Mouse (Mus musculus) ES-E14 (cell line): ENCODE results near the gene Tff3. TPM values are rescaled to one million over a fixed set of nuclear protein-coding genes. Genes with fewer than 3 reads are reported as not detected.
A peak's percentile ranks its signal among the peaks of the same experiment; 100 is the strongest.

ENCODE experiments used
- DNase-seq: peaks from one replicate; pipeline ENCODE4 v3.0.0-alpha.2; 2013; ENCODE audit warnings: low read depth, low spot score
- H3K27ac ChIP-seq: 2 replicates; pipeline ENCODE4 v1.5.1; 2012; ENCODE audit warnings: low read depth, mild to moderate bottlenecking, low read length, moderate library complexity, mixed read lengths; ENCODE audit not compliant: poor library complexity, insufficient read depth, severe bottlenecking
- H3K36me3 ChIP-seq: 2 replicates; pipeline ENCODE4 v1.6.1; 2012; ENCODE audit warnings: mild to moderate bottlenecking, low read length, moderate library complexity, mixed read lengths; ENCODE audit not compliant: control insufficient read depth, poor library complexity, insufficient read depth, severe bottlenecking
- H3K4me1 ChIP-seq, 2 experiments: fragments of 150-350 bp in 1 of 2; sonication (generic) in 1 of 2; 2 replicates each; pipeline ENCODE4 v1.6.1; 2012; ENCODE audit warnings: low read length in 2 of 2, mild to moderate bottlenecking in 1 of 2, mixed read lengths in 1 of 2; ENCODE audit not compliant: control insufficient read depth in 2 of 2, insufficient read depth in 2 of 2, poor library complexity in 1 of 2
- H3K4me3 ChIP-seq, 2 experiments: fragments of 150-350 bp in 1 of 2; sonication (generic) in 1 of 2; 2 replicates each; pipeline ENCODE4 v1.5.1; 2012; ENCODE audit warnings: low read length in 2 of 2, low read depth in 1 of 2, mild to moderate bottlenecking in 1 of 2, mixed read lengths in 1 of 2; ENCODE audit not compliant: insufficient read depth in 1 of 2, poor library complexity in 1 of 2, severe bottlenecking in 1 of 2
- H3K9ac ChIP-seq: 2 replicates; pipeline ENCODE4 v1.6.1; 2012; ENCODE audit warnings: low read depth, mild to moderate bottlenecking, low read length, mixed read lengths; ENCODE audit not compliant: poor library complexity, insufficient read depth, severe bottlenecking
- H3K9me3 ChIP-seq: fragments of 150-350 bp; sonication (generic); 2 replicates; pipeline ENCODE4 v1.6.1; 2012; ENCODE audit warnings: low read depth, mild to moderate bottlenecking, low read length; ENCODE audit not compliant: control insufficient read depth, insufficient read depth
- CHD2 ChIP-seq: IDR thresholded peaks from 2 replicates; pipeline ENCODE4 v1.6.1; 2014; ENCODE audit warnings: mild to moderate bottlenecking, low read depth, low read length, inconsistent platforms
- HCFC1 ChIP-seq: IDR thresholded peaks from 2 replicates; pipeline ENCODE4 v1.6.1; 2012; ENCODE audit warnings: low read length, inconsistent platforms, borderline replicate concordance; ENCODE audit not compliant: insufficient read depth
- MAFK ChIP-seq: IDR thresholded peaks from 2 replicates; pipeline ENCODE4 v1.6.1; 2014; ENCODE audit warnings: mild to moderate bottlenecking, low read depth, low read length, inconsistent platforms; ENCODE audit not compliant: insufficient read depth
- ZC3H11A ChIP-seq: IDR thresholded peaks from 2 replicates; pipeline ENCODE4 v1.6.1; 2012; ENCODE audit warnings: low read depth, mild to moderate bottlenecking, inconsistent platforms, low read length, borderline replicate concordance
- ZNF384 ChIP-seq: IDR thresholded peaks from 2 replicates; pipeline ENCODE4 v1.6.1; 2012; ENCODE audit warnings: low read depth, low read length, inconsistent platforms
- in situ Hi-C, 2 experiments: fragments of 600-800 bp; cut with MboI; formaldehyde crosslinking; loops; one replicate each; pipeline ENCODE4 v1.15.1; 2025; ENCODE audit warnings: low sequenced_read_pairs in 2 of 2, inconsistent platforms in 1 of 2; ENCODE audit not compliant: unreplicated experiment in 2 of 2
- total RNA-seq: library from RNA; depleted of rRNA; stranded (reverse); fragments of 300-350 nt; gene quantifications from 2 replicates; pipeline ENCODE4 v1.2.3, GENCODE M21; 2012

The Tff3 gene
- total RNA-seq, 1 experiment = not detected

- Histone ChIP-seq H3K9me3 (no peaks in the 10 kb centered on the region), H3K27ac (no peak overlapping the region), H3K36me3 (no peaks in the 10 kb centered on the region), H3K9ac (no peak overlapping the region), H3K4me3 (no peak overlapping the region), H3K4me1 (peaks cover 8 to 30% of the 10 kb centered on the region in 2 experiments)
- in situ Hi-C loops = loop anchor here in 1 of 2 experiments (10.0 kb wide), 1 partner anchor 95 kb away; no protein-coding TSS in a partner anchor
- DNase-seq = peak; percentile 75
- TF ChIP-seq MAFK = no peak
- no peak for TF ChIP-seq CHD2
- no peak for TF ChIP-seq ZNF384
- TF ChIP-seq HCFC1 = no peak
- no peak for TF ChIP-seq ZC3H11A
These were observed 10.0 kb downstream of the Tff3 start for GRCm38 (mm10) chr17:31119429-31119828.

GRCm38 (mm10) chr17:31117946-31118345, 11.5 kb downstream of the Tff3 start:
- no peak overlapping the region for H3K9ac ChIP-seq
- H3K9me3 ChIP-seq = no peaks in the 10 kb centered on the region
- peaks cover 3% of the 10 kb centered on the region; the same call in 1 of the 2 replicates for H3K36me3 ChIP-seq
- no peak for DNase-seq
- no peak overlapping the region for H3K27ac ChIP-seq
- no peak overlapping the region for H3K4me3 ChIP-seq
- in situ Hi-C loops = loop anchor here in 1 of 2 experiments (10.0 kb wide), 1 partner anchor 93 kb away; no protein-coding TSS in a partner anchor
- TF ChIP-seq MAFK (0 out of 2 replicates have a peak, but pooled peaks have one; percentile 71), HCFC1 (no peak)
- peaks cover 12 to 40% of the 10 kb centered on the region in 2 experiments for H3K4me1 ChIP-seq

GRCm38 (mm10) chr17:31116063-31116462, 13.4 kb downstream of the Tff3 start:
- peaks cover 13 to 47% of the 10 kb centered on the region in 2 experiments for H3K4me1 ChIP-seq
- in situ Hi-C loops = loop anchor here in 1 of 2 experiments (10.0 kb wide), 1 partner anchor 91 kb away; no protein-coding TSS in a partner anchor

GRCm38 (mm10) chr17:31113191-31113856, 16.1 kb downstream of the Tff3 start:
- Histone ChIP-seq H3K9me3 (no peaks in the 10 kb centered on the region), H3K27ac (peak overlapping the region; percentile 76)
- no peak for TF ChIP-seq MAFK
- no peak for TF ChIP-seq ZC3H11A
- TF ChIP-seq HCFC1 = no peak
- TF ChIP-seq ZNF384 = no peak
- TF ChIP-seq CHD2 = no peak

More at GRCm38 (mm10) chr17:31116063-31116462, 13.4 kb downstream of the Tff3 start:
- TF ChIP-seq HCFC1 = no peak
- TF ChIP-seq ZC3H11A = no peak
- no peak for TF ChIP-seq MAFK
- no peak for TF ChIP-seq ZNF384
- TF ChIP-seq CHD2 = no peak
- peaks cover 12% of the 10 kb centered on the region; the same call in 1 of the 2 replicates for H3K36me3 ChIP-seq
- H3K9me3 ChIP-seq = no peaks in the 10 kb centered on the region
- peak overlapping the region; percentile 36; the same call in 1 of the 2 replicates for H3K27ac ChIP-seq
- DNase-seq = no peak
- no peak overlapping the region for H3K9ac ChIP-seq
- no peak overlapping the region for H3K4me3 ChIP-seq

More at GRCm38 (mm10) chr17:31113191-31113856, 16.1 kb downstream of the Tff3 start:
- peaks cover 13 to 42% of the 10 kb centered on the region in 2 experiments for H3K4me1 ChIP-seq
- H3K4me3 ChIP-seq = peak overlapping the region in 1 of 2 experiments; percentile 34; a peak in 1 of 4 replicates
- H3K9ac ChIP-seq = no peak overlapping the region
- H3K36me3 ChIP-seq = peaks cover 12% of the 10 kb centered on the region; the same call in 1 of the 2 replicates
- in situ Hi-C loops = loop anchor here in 1 of 2 experiments (10.0 kb wide), 1 partner anchor 89 kb away; no protein-coding TSS in a partner anchor
- DNase-seq = peak; percentile 47
